Mouse (Mus musculus): Measurements from ENCODE around the gene Gapt. TPM values are rescaled to one million over a fixed set of nuclear protein-coding genes. Genes with fewer than 3 reads are reported as not detected.

The Gapt gene
- polyA plus RNA-seq, 1 experiment from 2014 or later = 3.6 TPM

Other genes starting within 250 kb of the Gapt start
- gene Rab3c, start 76.2 kb downstream of the Gapt start, polyA plus RNA-seq (2015; fragmentation: Nextera tagmentation; extraction: Ambion mirVana) = 0.08 TPM in 1 of 2 replicates, not detected in the other
- 10.8 and 11.9 TPM in 2 replicates for gene Plk2, start 37.8 kb upstream of the Gapt start, polyA plus RNA-seq (2015; fragmentation: Nextera tagmentation; extraction: Ambion mirVana)

All from liver, embryonic 16.5 days (tissue).